Mouse (Mus musculus) myocyte (in vitro differentiated cells): Measurements from ENCODE around the gene Itfg2. TPM values are rescaled to one million over a fixed set of nuclear protein-coding genes. Genes with fewer than 3 reads are reported as not detected.
A peak's percentile ranks its signal among the peaks of the same experiment; 100 is the strongest.

Experiments used
- H3K27me3 ChIP-seq: one replicate; pipeline ENCODE4 v1.6.1; 2011; ENCODE audit not compliant: control insufficient read depth, insufficient read depth, insufficient read length
- H3K36me3 ChIP-seq: one replicate; pipeline ENCODE4 v1.6.1; 2011; ENCODE audit not compliant: control insufficient read depth, insufficient read depth
- H3K4me2 ChIP-seq: one replicate; pipeline ENCODE4 v1.6.1; 2011; ENCODE audit warnings: low read depth, control low read depth
- H3K4me3 ChIP-seq: one replicate; pipeline ENCODE4 v1.5.1; 2011; ENCODE audit warnings: mild to moderate bottlenecking, control low read depth, moderate library complexity
- H3K79me2 ChIP-seq: one replicate; pipeline ENCODE4 v1.6.1; 2011; ENCODE audit not compliant: control insufficient read depth, insufficient read depth
- H3ac ChIP-seq: one replicate; pipeline ENCODE4 v1.6.1; 2011; ENCODE audit not compliant: control insufficient read depth, insufficient read length
- CEBPB ChIP-seq: IDR thresholded peaks from 2 replicates; pipeline ENCODE4 v1.6.1; 2011; ENCODE audit warnings: mild to moderate bottlenecking, moderate library complexity; ENCODE audit not compliant: poor library complexity, insufficient read depth, severe bottlenecking
- E2F4 ChIP-seq: IDR thresholded peaks from one replicate; pipeline ENCODE4 v1.6.1; 2011; ENCODE audit warnings: mild to moderate bottlenecking, control low read depth, moderate library complexity; ENCODE audit not compliant: insufficient read depth
- MAX ChIP-seq: IDR thresholded peaks from one replicate; pipeline ENCODE4 v1.6.1; 2011; ENCODE audit warnings: low read depth, mild to moderate bottlenecking, control low read depth
- MYOD1 ChIP-seq, 3 experiments: IDR thresholded peaks; one replicate each; pipeline ENCODE4 v1.6.1; 2011; ENCODE audit warnings: control low read depth in 2 of 3, low read depth in 2 of 3, mild to moderate bottlenecking in 2 of 3, moderate library complexity in 1 of 3; ENCODE audit not compliant: insufficient read length in 2 of 3, control insufficient read depth in 1 of 3
- MYOG ChIP-seq, 3 experiments: IDR thresholded peaks; one replicate each; pipeline ENCODE4 v1.6.1; 2011; ENCODE audit warnings: control low read depth in 2 of 3, low read depth in 2 of 3, mild to moderate bottlenecking in 2 of 3; ENCODE audit not compliant: insufficient read length in 2 of 3, control insufficient read depth in 1 of 3, insufficient read depth in 1 of 3
- POLR2A ChIP-seq: IDR thresholded peaks from one replicate; pipeline ENCODE4 v1.6.1; 2011; ENCODE audit warnings: low read depth, mild to moderate bottlenecking, control low read depth, moderate library complexity; ENCODE audit not compliant: insufficient read length
- POLR2AphosphoS2 ChIP-seq: IDR thresholded peaks from one replicate; pipeline ENCODE4 v1.6.1; 2011; ENCODE audit warnings: low read depth, control low read depth; ENCODE audit not compliant: insufficient read length
- REST ChIP-seq: IDR thresholded peaks from one replicate; pipeline ENCODE4 v1.6.1; 2011; ENCODE audit warnings: mild to moderate bottlenecking, control low read depth, moderate library complexity; ENCODE audit not compliant: insufficient read depth, insufficient read length
- SRF ChIP-seq: IDR thresholded peaks from one replicate; pipeline ENCODE4 v1.6.1; 2011; ENCODE audit warnings: low read depth; ENCODE audit not compliant: control insufficient read depth, insufficient read length
- TCF12 ChIP-seq: IDR thresholded peaks from one replicate; pipeline ENCODE4 v1.6.1; 2011; ENCODE audit warnings: mild to moderate bottlenecking, control low read depth; ENCODE audit not compliant: poor library complexity, insufficient read depth, severe bottlenecking
- TCF3 ChIP-seq: IDR thresholded peaks from one replicate; pipeline ENCODE4 v1.6.1; 2011; ENCODE audit warnings: low read depth, control low read depth; ENCODE audit not compliant: insufficient read length
- USF1 ChIP-seq: IDR thresholded peaks from one replicate; pipeline ENCODE4 v1.6.1; 2011; ENCODE audit warnings: low read depth, mild to moderate bottlenecking, control low read depth, moderate library complexity
- polyA plus RNA-seq: library from polyadenylated mRNA; unstranded; fragments of >200 nt; fragmentation: generic; extraction: Trizol; gene quantifications from one replicate; pipeline ENCODE4 v1.2.1, GENCODE M21; 2012; ENCODE audit warnings: missing spikeins

The Itfg2 gene
- polyA plus RNA-seq, 1 experiment, result 32.6 TPM

DNA sequence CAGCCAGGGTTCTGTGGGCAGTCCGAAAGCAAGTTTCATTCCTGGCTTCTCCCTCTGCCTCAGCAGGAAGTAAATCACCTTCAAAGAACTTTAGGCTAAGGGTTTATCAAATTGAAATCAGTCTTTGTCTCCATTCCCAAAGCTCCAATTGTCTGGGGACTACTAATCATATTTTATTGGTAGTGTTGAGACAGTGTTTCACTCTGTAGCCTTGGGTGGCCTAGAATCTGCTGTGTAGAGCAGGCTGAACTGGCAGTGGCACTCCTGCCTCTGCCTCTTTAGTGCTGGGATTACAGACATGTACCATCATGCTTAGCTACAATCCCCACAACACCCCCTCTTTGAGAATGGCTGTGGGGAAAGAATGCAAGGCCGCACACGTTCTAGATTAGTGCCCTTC, 3.3 kb downstream of the Itfg2 start:
- Histone ChIP-seq H3K36me3 (no peaks in the 10 kb centered on the region), H3K27me3 (no peaks in the 10 kb centered on the region), H3K4me3 (no peak overlapping the region), H3ac (no peak overlapping the region), H3K79me2 (peaks cover 54% of the 10 kb centered on the region), H3K4me2 (peak overlapping the region; percentile 73)
- no peak for TF ChIP-seq USF1
- TF ChIP-seq POLR2A, result no peak
- no peak for TF ChIP-seq MYOG (IDR thresholded peaks at IDR 0.05; ENCODE audit: control insufficient read depth in 1 of 3, insufficient read depth in 1 of 3, insufficient read length in 2 of 3, low read depth in 2 of 3)
- TF ChIP-seq SRF, result no peak
- no peak for TF ChIP-seq MYOD1 (IDR thresholded peaks at IDR 0.05; ENCODE audit: control insufficient read depth in 1 of 3, insufficient read length in 2 of 3, low read depth in 2 of 3)

GRCm38 (mm10) chr6:128421036-128421435, 3.7 kb downstream of the Itfg2 start:
- Histone ChIP-seq H3K79me2 (peaks cover 54% of the 10 kb centered on the region), H3K27me3 (no peaks in the 10 kb centered on the region), H3K4me3 (no peak overlapping the region), H3K4me2 (peak overlapping the region; percentile 73), H3ac (no peak overlapping the region), H3K36me3 (no peaks in the 10 kb centered on the region)
- TF ChIP-seq POLR2A, result peak; percentile 22
- TF ChIP-seq TCF3, result no peak

GRCm38 (mm10) chr6:128418076-128418475, 6.7 kb downstream of the Itfg2 start:
- H3ac ChIP-seq, result no peak overlapping the region
- H3K36me3 ChIP-seq, result peaks cover 3% of the 10 kb centered on the region
- H3K4me3 ChIP-seq, result no peak overlapping the region
- TF ChIP-seq REST (no peak), TCF3 (no peak), SRF (no peak), TCF12 (no peak)
- H3K27me3 ChIP-seq, result no peaks in the 10 kb centered on the region
- peaks cover 43% of the 10 kb centered on the region for H3K79me2 ChIP-seq
- no peak overlapping the region for H3K4me2 ChIP-seq

DNA sequence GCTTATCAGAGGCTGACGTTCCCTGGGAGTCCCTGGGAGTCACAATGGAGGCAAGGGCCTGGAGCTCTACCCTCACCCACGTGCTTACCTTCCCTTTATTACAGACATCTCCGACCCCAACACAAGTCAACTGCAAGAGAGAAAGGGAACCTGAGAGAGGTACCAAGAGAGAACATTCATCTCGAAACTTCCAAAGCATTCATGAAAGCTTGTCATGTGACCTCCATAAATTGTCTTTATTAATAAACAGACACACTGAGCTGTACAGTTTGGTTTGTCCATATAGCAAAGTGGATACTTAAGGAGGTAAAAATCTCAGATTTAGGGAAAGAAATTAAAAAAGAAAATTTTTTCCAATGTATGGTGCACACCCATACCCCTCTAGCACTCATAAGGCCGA, 8.6 kb downstream of the Itfg2 start:
- no peak overlapping the region for H3K4me3 ChIP-seq
- H3K27me3 ChIP-seq, result no peaks in the 10 kb centered on the region
- peaks cover 3% of the 10 kb centered on the region for H3K36me3 ChIP-seq
- H3K79me2 ChIP-seq, result peaks cover 27% of the 10 kb centered on the region
- no peak overlapping the region for H3ac ChIP-seq
- TF ChIP-seq POLR2AphosphoS2, result no peak
- TF ChIP-seq POLR2A, result no peak
- TF ChIP-seq TCF12, result no peak
- no peak for TF ChIP-seq TCF3
- TF ChIP-seq USF1, result no peak
- TF ChIP-seq SRF, result no peak
- TF ChIP-seq REST, result no peak
- TF ChIP-seq MAX, result no peak
- TF ChIP-seq CEBPB, result no peak
- TF ChIP-seq MYOD1 (IDR thresholded peaks at IDR 0.05; ENCODE audit: control insufficient read depth in 1 of 3, insufficient read length in 2 of 3, low read depth in 2 of 3), result no peak
- no peak for TF ChIP-seq E2F4
- no peak for TF ChIP-seq MYOG (IDR thresholded peaks at IDR 0.05; ENCODE audit: control insufficient read depth in 1 of 3, insufficient read depth in 1 of 3, insufficient read length in 2 of 3, low read depth in 2 of 3)
- no peak overlapping the region for H3K4me2 ChIP-seq

DNA sequence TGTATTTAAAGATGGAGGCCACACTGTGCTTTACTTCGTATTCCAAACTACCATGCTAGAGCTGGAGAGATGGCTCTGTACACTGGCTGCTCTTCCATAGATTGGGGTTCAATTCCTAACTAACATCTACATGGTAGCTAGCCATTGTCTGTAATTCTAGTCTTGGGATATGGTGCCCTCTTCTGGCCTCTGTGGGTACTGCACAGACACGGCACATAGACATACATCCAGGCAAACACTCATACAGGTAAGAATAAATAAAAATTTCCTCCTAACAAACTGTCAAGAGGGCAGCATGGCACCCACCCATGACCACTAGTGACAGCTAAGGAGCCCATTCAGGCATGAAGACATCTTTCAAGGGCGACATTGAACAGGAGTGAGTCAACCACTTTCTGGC, 13.6 kb downstream of the Itfg2 start:
- Histone ChIP-seq H3K4me2 (no peak overlapping the region), H3ac (no peak overlapping the region), H3K36me3 (peaks cover 11% of the 10 kb centered on the region), H3K27me3 (no peaks in the 10 kb centered on the region), H3K4me3 (no peak overlapping the region), H3K79me2 (no peaks in the 10 kb centered on the region)
- TF ChIP-seq POLR2AphosphoS2 (no peak), TCF3 (no peak), POLR2A (no peak), E2F4 (no peak), MAX (no peak)

DNA sequence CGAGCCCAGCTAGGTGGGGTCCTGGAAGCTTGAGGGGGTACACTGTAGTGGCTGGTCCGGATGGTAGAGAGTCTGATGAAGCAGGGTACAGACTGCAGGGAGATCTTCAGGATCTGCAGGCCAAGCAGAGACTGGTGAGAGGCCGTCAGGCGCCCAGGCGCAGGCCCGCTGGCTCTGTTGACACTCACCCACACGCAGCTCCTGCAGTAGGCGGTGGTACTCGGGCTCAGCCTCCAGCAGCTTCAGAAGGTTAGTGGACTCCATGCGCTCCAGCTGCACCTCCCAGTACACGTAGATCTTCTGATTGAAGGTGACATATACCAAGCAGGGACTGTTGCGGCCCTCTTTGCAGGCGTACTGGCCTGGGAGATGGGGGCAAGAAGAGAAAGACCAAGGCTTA, 14.4 kb downstream of the Itfg2 start:
- Histone ChIP-seq H3K4me2 (no peak overlapping the region), H3K4me3 (no peak overlapping the region), H3K36me3 (peaks cover 11% of the 10 kb centered on the region), H3K79me2 (no peaks in the 10 kb centered on the region), H3ac (no peak overlapping the region), H3K27me3 (no peaks in the 10 kb centered on the region)
- TF ChIP-seq POLR2A (no peak), TCF3 (no peak), MAX (no peak), REST (no peak), POLR2AphosphoS2 (no peak), MYOG (IDR thresholded peaks at IDR 0.05; ENCODE audit: control insufficient read depth in 1 of 3, insufficient read depth in 1 of 3, insufficient read length in 2 of 3, low read depth in 2 of 3) (no peak)
